Mouse (Mus musculus): ENCODE results near the gene Inpp5b. TPM values are rescaled to one million over a fixed set of nuclear protein-coding genes. Genes with fewer than 3 reads are reported as not detected.

Inpp5b gene
- total RNA-seq, 4 experiments from 2014 or later: 45.2 to 60.9 (median 49.3) TPM

GRCm38 (mm10) chr4:124810056-124810455 is 68.4 kb downstream of the Inpp5b start:
- no peak for DNase-seq (ENCODE audit: low spot score in 2 of 2)

- peak; percentile 54 to 68 for DNase-seq (ENCODE audit: low spot score in 2 of 2)
Observed at GRCm38 (mm10) chr4:124811347-124811975, 69.8 kb downstream of the Inpp5b start.

DNA sequence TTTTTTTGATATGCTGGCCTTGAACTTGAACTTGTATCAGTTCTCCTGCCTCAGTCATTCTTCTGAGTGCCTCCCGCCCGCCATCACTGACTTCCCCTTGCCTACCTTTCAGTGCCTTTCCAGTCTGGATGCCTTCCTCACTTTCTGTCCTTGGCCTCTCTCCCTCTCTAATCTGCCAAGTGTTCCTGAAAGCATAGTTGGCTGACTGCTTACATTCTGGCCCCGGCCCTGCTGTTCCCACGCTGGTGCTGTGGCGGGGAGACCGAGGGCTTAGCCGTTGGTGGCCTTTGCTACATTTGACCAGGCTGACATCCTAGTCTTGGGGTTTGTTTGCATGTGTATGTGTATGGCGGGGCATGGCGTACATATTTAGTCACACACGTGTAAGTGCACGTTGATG is 74.3 kb downstream of the Inpp5b start:
- DNase-seq (ENCODE audit: low spot score in 2 of 2): no peak

GRCm38 (mm10) chr4:124817803-124818202 is 76.2 kb downstream of the Inpp5b start:
- DNase-seq (ENCODE audit: low spot score in 2 of 2): no peak

DNA sequence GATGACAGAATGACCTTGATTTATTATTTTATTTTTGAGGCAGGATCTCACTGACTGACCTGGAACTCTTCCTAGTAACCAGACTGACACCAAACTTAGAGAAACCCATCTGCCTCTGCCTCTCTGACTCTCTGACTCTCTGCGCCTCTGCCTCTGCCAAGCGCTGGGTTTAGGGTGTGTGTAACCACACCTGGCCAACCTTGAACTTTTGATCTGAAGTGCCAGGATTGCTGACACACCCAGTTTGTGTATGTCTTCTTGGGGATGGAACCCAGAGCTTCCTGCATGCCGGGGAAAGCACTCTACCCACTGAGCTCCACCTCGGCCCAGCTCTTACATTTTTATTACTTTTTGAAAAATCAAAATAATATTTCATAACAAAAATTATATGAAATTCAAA is 77.2 kb downstream of the Inpp5b start:
- DNase-seq (ENCODE audit: low spot score in 2 of 2): no peak

DNA sequence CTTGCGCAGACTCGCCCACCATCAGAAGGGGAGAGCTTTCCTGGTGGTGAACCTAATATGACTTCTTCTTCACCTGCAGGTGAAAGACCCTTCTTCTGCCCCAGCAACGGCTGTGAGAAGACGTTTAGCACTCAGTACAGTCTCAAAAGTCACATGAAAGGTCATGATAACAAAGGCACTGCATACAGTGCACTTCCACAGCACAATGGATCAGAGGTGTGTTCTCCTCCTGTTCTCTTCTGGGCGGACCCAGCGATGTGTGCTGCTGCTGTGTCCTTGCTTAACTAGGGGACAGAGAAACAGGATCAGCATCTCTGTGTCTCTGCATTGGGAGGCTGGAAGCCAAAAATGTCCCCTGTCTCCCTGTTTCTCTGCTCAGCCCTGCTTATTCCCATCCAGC is 83.3 kb downstream of the Inpp5b start:
- DNase-seq (ENCODE audit: low spot score in 2 of 2): no peak

- no peak for DNase-seq (ENCODE audit: low spot score in 2 of 2)
Observed at GRCm38 (mm10) chr4:124825371-124825965, 83.8 kb downstream of the Inpp5b start.

- no peak for DNase-seq (ENCODE audit: low spot score in 2 of 2)
Observed at GRCm38 (mm10) chr4:124829671-124830070, 88.0 kb downstream of the Inpp5b start.

- DNase-seq (ENCODE audit: low spot score in 2 of 2): no peak
Observed at GRCm38 (mm10) chr4:124832796-124833195, 91.1 kb downstream of the Inpp5b start.

- DNase-seq (ENCODE audit: low spot score in 2 of 2): no peak
Observed at GRCm38 (mm10) chr4:124838035-124838700, 96.5 kb downstream of the Inpp5b start.

DNA sequence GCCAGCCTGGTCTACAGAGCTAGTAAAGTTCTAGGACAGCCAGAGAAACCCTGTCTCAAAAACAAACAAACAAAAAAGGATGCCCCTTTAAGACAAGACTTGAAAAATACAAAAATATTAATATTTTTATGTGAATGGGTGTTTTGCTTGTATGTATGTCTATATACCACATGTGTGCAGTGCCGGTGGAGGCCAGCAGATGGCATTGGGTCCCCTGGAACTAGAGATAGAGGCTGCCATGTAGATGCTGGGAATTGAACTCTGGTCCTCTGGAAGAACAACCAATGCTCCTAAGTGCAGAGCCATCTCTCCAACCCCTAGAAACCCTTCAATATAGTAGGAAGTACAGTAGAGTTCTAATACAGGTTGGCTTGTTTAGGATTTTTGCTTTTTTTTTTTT is 99.3 kb downstream of the Inpp5b start:
- no peak for DNase-seq (ENCODE audit: low spot score in 2 of 2)

GRCm38 (mm10) chr4:124843493-124843892 is 101.8 kb downstream of the Inpp5b start:
- DNase-seq (ENCODE audit: low spot score in 2 of 2): no peak

GRCm38 (mm10) chr4:124847573-124847972 is 105.9 kb downstream of the Inpp5b start:
- DNase-seq (ENCODE audit: low spot score in 2 of 2): peak; percentile 78 to 89

DNA sequence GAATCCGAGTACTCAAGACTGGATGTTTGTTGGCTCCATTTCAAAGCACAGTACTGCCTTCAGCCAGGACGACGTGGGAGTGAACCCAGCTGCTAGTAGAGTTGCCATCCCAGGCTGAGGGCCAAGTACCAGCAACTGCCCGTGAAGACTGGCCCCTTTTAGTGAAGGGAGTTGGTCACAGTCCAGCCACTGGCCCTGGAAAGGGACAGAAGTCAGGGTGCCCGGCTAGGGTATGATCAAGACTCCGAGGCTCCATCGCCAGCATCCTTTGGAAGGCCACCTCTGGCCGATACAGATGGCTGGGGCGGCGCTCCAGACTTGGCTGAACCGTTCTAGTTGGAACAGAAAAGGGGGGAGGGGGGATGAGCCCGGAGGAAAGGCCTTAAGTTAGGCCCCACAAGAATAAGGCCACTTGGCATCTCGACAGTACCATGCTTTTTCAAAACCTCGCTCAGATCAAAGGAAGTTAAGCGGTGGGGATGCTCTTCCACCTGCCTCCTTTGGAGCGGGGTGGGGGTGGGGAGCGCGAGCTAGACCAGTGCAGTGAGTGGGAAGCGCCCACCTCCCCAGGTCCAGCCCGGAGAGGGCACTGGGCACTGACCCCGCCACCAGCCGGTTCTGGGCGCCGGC is 108.1 kb downstream of the Inpp5b start:
- peak; percentile 75 to 80 for DNase-seq (ENCODE audit: low spot score in 2 of 2)

- peak; percentile 89 to 91 for DNase-seq (ENCODE audit: low spot score in 2 of 2)
Observed at GRCm38 (mm10) chr4:124850261-124850913, 108.7 kb downstream of the Inpp5b start, which contains the start of gene Yrdc. Yrdc (plus strand) TSS chr4:124850679.

Small RNA genes within 50 kb of the gene (microRNA-seq; reads per million reads assigned to microRNA genes)
- gene Gm24721: 0 reads per million in 2 experiments
- gene Mir697: 0 reads per million in 2 experiments
- 0.25 to 1.9 reads per million in 2 experiments for gene Mir698

Other genes starting within 250 kb of the Inpp5b start
- gene 3100002H09Rik, start 131.0 kb upstream of the Inpp5b start, total RNA-seq (2022): 1 to 10 TPM in 2 of 4 experiments, under 1 TPM in 2; 0.80 to 2.4 (median 1.1) TPM
- 10 to 100 TPM; 39.6 to 42.8 (median 40.0) TPM for gene Pou3f1, start 85.0 kb upstream of the Inpp5b start, total RNA-seq (2022)
- 10 to 100 TPM; 15.3 to 18.3 (median 16.4) TPM for gene Utp11, start 48.2 kb upstream of the Inpp5b start, total RNA-seq (2022)
- gene Fhl3, start 41.1 kb upstream of the Inpp5b start, total RNA-seq (2022): 1 to 10 TPM; 1.6 to 2.9 (median 2.0) TPM
- gene Sf3a3, start 27.1 kb upstream of the Inpp5b start, total RNA-seq (2022): 10 to 100 TPM; 33.8 to 39.5 (median 36.0) TPM
- 10 to 100 TPM; 27.0 to 32.3 (median 27.9) TPM for gene Mtf1, start 60.3 kb downstream of the Inpp5b start, total RNA-seq (2022)
- gene Yrdc, start 108.8 kb downstream of the Inpp5b start, total RNA-seq (2022): 10 to 100 TPM; 34.1 to 42.4 (median 40.9) TPM
- gene 1110065P20Rik, start 109.3 kb downstream of the Inpp5b start, total RNA-seq (2022): 10 to 100 TPM; 75.8 to 80.7 (median 78.8) TPM
- 10 to 100 TPM; 46.0 to 55.5 (median 50.6) TPM for gene Maneal, start 120.3 kb downstream of the Inpp5b start, total RNA-seq (2022)
- gene Epha10, start 139.0 kb downstream of the Inpp5b start, total RNA-seq (2022): 10 to 100 TPM; 39.3 to 49.8 (median 44.4) TPM
- gene 9930104L06Rik, start 195.2 kb downstream of the Inpp5b start, total RNA-seq (2022): 10 to 100 TPM; 19.6 to 26.9 (median 25.3) TPM
- gene Cdca8, start 197.5 kb downstream of the Inpp5b start, total RNA-seq (2022): 1 to 10 TPM; 1.2 to 2.0 (median 1.2) TPM
- 1 to 10 TPM; 5.4 to 8.8 (median 7.9) TPM for gene Rspo1, start 244.6 kb downstream of the Inpp5b start, total RNA-seq (2022)